Mouse (Mus musculus): Measurements from ENCODE around the gene Akt3.
A peak's percentile ranks its signal among the peaks of the same experiment; 100 is the strongest.

The Akt3 gene

DNA sequence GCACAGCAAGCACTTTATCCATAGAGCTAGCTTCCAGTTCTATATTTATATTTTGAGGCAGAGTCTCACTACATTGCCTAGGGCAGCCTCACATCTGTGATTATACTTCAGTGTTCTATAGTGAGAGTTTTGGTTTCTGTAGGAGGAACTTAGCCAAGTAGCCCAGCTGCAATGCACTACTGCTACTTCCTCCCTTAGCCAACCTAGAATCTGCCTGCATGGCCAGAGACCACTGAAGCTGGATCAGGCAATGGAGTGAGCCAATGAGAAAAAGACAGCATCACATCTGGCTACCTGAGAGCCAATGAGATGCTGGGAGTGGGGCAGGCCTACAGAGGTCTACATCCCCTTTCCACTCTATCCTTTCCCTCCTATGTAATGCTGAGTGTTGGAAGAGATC, 192.3 kb downstream of the Akt3 start:
- ATAC-seq (ENCODE audit: insufficient number of reproducible peaks, low FRiP score, low TSS enrichment): no peak

DNA sequence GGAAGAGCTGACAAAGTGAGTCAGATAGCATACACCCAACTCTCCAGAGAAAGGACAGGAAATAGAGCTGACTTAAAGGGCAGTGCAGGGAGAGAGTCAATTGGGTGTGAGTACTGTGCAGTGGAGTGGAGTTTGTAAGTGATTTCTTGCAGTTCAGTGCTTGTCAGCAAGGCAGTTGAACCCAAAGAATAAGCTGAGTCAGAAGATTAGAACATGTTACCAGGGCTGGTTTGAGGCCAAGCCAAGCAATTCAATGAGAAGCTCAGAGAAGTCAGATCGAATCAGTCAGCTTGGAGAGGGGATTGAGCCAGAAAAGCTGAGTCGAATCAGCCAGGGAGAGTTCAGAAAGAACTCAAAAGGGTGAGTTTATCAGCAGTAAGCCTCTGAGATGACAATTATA, 196.2 kb downstream of the Akt3 start:
- ATAC-seq (ENCODE audit: insufficient number of reproducible peaks, low FRiP score, low TSS enrichment): no peak

DNA sequence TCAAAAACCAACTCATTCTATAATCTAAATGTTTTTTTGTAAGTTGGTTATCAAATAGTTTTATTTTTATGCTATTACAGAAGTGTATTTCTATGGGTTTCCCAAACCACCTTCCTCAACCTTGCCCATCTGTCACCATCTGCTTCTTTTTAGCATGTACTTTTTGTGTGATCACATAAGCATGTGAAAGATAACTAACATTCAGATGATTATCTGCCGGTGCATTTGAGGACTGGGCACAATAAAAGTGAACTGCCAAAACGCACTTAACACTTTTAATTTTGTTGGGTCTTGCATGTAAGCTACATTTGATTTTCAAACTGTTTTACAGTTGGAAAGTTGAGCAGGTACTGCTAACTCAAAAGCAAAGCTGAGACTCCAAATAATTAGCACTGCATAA, 203.1 kb downstream of the Akt3 start:
- no peak for ATAC-seq (ENCODE audit: insufficient number of reproducible peaks, low FRiP score, low TSS enrichment)

DNA sequence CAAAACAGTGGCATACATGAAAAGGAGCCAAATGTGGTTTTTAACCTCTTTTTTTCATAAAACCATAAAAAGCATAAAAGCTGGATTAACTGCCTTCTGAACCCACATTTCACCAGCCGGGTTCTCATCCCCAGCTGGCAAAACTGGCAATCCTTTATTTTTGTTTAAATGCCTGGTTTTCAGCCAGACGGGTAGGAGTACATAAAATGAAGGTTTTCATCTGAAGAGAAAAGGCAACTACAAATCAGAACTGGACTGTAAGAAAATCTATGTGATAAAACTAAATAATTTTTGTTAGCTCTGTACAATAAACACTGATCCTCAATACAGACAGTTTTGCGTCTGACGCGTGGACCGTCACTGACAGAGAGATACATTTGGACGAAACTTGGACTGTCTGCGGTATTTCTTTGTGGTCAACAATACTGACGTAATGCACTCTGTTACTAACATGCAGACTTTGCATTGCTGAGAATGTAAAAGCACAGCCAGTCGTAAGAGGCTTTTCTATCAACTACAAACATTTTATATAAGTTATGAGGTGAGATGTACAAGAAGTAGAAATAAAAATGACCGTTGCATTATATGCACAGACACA, 206.5 kb downstream of the Akt3 start:
- no peak for ATAC-seq (ENCODE audit: insufficient number of reproducible peaks, low FRiP score, low TSS enrichment)

DNA sequence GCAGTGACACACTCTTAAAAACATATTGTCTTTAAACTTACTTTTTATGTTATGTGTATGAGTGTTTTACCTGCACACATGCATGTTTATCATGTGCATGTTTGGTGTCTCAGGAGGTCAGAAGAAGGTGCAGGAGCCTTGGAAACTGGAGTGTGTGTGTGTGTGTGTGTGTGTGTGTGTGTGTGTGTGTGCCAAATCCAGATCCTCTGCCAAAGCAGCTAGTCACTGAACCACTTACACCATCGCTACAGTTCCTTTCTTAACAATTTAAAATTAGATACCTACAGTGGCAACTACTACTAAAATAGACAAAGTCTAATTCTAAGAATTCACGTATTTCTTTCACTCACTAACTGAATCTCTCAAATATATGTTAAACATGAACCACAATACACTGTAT, 209.2 kb downstream of the Akt3 start:
- no peak for ATAC-seq (ENCODE audit: insufficient number of reproducible peaks, low FRiP score, low TSS enrichment)

DNA sequence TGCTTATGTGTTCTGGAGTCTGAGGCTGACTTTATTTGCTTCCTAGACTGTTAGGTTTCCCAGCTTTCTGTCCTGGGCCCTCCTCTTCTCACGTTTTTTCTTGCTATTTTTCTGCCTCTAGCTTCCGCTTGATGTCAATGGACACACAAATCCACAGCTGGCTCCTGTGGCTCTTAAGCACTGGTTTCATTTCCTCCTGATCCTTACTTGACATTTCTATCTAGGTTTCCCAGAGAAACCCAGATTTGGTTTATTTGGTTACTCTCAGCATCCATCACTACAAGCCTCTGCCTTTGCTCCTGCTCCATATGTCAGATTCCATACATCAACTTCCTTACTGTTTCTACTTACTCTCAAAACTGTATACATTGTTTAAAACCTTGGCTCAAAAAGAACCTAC, 211.0 kb downstream of the Akt3 start:
- no peak for ATAC-seq (ENCODE audit: insufficient number of reproducible peaks, low FRiP score, low TSS enrichment)

DNA sequence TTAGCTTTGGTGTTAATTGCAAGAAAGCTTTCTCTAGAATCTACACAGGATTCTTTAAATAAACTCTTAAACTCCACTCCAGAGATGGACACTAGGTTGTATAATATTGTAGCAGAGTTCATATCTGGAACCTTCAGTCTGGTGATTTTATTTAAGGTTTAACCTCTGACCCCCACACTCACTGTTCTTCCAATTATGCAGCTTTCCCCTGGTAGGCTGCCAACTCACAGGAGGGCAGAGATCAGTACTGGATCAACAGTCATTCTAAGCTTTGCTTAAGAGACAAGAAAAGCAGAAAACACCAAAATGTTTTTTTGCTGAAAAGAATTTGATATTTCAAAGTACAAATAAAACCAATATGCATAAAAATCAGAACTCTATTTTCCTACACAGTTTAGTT, 212.1 kb downstream of the Akt3 start:
- ATAC-seq (ENCODE audit: insufficient number of reproducible peaks, low FRiP score, low TSS enrichment): no peak

DNA sequence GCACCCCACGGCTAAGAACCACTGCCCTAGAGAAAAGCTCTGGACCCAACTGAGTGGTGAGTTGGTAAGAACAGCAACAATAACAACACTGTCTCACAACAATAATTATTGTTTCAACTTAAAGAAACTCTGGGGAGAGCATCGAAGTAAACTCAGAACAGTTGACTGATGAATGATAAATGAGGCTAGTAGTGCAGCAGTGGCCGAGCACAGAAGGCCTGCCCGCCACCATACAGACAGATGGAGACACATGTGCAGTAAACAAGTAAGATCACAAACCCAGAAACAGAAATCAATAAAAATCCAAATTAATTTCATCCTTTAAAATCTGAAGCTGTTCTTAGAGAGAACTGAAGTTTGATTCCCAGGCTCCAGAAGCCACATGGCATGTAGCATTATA, 217.9 kb downstream of the Akt3 start:
- no peak for ATAC-seq (ENCODE audit: insufficient number of reproducible peaks, low FRiP score, low TSS enrichment)

DNA sequence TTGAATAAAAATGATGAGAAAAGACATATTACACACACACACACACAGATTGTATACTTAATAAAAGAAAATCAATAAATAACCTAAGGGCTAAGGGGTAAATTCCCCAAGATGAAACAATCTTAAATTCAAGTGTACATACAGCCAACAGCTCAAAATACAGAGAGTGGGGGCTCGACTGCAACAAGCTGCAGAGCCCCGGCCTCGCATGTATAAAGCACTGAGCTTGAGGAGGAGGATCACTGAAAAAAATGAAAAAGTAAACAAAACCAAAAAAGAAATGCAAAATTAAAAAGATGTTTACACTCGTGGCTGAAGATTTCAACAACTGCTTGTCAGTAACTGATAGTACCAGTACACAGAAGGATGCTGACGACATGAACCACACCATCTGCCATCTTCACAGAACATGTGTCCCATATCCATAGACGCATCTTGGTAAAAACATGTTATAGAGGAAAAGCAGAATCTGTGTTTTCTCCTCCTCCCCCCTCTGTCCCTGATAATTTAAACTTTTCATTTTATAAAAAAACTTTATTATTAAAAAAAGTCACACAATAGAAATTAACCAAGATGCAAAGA, 218.8 kb downstream of the Akt3 start:
- no peak for ATAC-seq (ENCODE audit: insufficient number of reproducible peaks, low FRiP score, low TSS enrichment)

DNA sequence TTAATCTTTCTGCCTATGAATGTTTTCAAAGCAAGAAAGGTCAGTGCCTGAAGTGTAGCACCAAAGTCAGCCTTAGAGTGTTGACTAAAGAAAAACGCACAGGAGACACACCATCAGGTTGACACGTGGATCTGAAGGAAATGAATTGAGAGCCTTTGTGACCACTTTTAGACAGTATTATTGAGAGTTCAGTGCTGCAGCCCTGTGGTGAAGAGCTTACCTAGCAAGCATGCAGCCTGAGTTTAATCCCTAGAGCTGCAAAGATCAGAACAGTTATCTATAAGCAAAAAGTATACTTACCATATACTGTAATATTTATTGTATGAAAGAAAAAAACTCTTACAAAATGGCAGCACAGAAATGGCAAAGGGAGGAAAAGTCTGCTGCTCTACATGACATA, 219.6 kb downstream of the Akt3 start:
- no peak for ATAC-seq (ENCODE audit: insufficient number of reproducible peaks, low FRiP score, low TSS enrichment)

DNA sequence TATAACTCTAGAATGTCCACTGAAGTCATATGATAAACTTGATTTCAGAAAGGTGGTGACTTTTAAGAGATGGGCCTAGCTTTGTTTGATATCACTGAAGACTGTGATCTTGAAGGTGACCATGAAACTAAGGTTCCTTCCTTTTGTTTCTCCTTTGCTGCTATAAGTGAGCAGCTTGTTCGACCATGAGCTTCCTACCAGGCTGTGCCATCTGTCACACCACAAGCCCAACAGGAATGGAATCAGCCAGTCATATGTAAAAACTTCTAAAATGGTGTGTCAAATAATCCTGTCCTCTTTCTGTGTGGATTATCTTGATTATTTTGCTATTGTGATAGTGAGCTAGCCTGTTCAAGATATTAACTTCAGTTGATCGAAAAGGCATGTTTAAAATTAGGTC, 222.5 kb downstream of the Akt3 start:
- peak; percentile 81; the same call in 1 of the 2 replicates for ATAC-seq (ENCODE audit: insufficient number of reproducible peaks, low FRiP score, low TSS enrichment)

DNA sequence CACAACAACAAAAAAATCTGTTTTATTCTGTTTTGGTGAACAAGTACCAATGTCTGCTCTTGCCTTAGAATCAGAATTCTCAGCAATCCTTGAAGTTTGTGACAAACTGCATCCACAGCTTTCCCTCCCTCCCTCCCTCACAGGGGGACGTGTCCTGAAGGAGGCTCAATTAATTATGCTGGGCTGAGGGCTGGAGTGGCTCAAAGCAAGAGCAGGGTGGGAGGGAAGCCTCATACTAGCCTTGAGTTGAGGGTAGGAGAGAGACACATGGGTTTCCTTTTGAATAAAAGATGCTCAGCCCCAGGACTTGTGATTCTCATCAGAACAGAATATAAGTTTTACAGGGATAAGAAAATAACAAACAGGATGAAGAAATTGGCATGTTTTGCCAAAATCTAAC, 225.8 kb downstream of the Akt3 start:
- ATAC-seq (ENCODE audit: insufficient number of reproducible peaks, low FRiP score, low TSS enrichment): no peak

DNA sequence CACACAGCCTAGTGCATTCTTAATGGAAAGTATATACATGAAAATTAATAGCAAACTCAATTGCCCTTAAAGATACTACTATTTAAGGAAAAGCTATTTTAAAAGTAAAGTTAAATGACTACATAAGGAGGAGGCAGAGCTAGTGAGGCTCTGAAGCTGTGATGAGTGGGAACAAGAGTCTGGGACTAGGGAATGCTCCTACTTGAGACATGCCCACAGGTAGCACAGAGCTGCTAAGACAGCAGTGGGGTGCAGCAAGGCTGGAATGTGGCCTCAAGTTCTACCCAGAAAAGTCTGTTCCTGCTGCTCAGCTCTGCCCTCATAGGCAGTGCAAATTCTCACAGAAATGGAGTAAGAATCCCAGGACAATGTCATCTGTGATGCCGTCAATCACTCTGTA, 226.8 kb downstream of the Akt3 start:
- ATAC-seq (ENCODE audit: insufficient number of reproducible peaks, low FRiP score, low TSS enrichment): no peak

DNA sequence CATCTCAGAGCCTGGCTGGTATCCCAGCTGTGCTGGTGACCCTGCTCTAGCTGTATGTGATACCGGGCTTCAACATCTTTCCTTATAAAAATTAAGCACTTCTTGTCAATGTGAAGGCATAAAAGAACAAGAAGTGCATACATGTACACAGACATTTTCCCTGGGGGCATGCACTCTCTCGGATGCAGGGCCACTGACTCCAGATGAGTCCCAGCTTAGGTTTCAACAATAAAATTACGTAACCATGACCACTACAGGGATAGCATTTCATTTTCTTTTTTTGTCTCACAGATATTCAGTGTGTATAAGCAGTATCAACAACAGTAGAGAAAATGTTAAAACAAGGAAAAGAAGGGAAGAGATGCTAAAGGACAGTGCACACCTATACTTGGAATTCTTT, 227.3 kb downstream of the Akt3 start:
- no peak for ATAC-seq (ENCODE audit: insufficient number of reproducible peaks, low FRiP score, low TSS enrichment)

DNA sequence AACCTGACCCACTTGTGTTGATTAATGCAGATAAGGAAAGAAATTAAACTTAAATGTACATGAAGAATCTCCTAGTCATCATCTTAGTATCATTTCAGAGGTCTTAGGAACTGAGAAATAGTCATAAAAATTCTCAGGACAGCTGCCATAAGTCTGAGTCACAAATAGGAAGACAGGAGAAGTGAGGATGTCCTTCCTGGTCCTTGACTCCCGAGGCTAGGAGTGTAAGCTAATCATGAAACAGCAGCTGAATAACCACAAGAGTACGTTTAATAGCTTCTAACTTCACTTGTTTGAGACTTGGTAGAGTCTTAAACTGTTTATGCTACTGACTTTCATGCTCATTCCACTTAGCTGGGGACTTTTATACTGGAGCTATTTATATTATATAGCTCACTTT, 229.0 kb downstream of the Akt3 start:
- no peak for ATAC-seq (ENCODE audit: insufficient number of reproducible peaks, low FRiP score, low TSS enrichment)

DNA sequence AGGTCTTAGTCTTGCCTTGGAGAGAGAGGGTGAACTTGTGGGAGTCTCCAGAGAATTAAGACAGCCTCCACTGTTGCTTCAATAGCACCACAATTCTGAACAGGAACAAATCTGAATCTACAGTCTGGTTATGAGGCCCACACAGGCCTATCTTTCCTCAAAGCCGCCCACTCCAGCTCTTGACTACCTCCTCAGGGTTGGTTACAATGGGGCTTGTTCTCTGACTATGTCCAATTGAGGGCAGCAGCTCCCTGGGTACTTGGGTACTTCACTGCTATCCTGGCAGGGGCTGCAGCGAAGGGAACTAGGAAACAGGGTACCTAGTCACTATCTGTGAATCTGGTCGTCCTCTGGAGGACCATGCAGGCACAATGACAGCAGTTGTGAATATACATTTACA, 230.3 kb downstream of the Akt3 start:
- no peak for ATAC-seq (ENCODE audit: insufficient number of reproducible peaks, low FRiP score, low TSS enrichment)

DNA sequence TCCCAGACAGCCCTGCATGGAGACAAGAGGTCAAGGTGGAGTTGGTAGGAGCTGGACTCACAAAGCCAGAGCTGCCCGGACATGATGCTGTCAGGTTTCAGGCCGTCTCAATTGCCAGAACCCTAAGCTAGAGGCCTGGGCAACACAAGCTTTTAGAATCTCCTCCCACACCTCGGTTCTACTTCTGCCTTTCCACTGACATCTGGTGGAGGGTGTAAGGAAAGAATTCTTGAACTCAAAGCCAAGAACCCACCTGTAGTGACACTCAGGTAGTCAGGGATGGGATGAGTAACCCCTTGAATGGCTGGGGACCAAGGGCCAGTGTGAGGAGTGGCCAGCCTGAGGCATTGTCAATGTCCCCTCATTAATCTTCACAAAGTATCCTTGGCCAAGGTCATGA, 235.3 kb downstream of the Akt3 start:
- no peak for ATAC-seq (ENCODE audit: insufficient number of reproducible peaks, low FRiP score, low TSS enrichment)

DNA sequence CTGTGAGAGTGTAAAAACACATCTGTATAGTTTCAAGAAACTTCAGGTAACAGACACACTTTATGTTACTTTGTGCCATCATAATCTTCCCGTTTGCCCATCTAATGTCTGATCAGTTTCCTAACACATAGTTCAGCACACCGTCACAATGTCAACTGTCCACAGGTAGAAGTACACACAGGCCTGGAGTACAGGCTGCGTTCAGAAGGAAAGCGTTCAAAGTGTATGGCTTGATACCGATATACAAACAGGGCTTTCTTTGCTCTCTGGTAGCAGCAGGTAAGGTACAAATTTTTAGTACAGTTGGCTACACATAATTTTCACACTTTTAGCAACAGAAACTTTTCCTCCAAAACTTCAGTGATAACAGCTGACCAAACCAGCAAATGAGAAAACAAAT, 238.3 kb downstream of the Akt3 start:
- ATAC-seq (ENCODE audit: insufficient number of reproducible peaks, low FRiP score, low TSS enrichment): no peak

DNA sequence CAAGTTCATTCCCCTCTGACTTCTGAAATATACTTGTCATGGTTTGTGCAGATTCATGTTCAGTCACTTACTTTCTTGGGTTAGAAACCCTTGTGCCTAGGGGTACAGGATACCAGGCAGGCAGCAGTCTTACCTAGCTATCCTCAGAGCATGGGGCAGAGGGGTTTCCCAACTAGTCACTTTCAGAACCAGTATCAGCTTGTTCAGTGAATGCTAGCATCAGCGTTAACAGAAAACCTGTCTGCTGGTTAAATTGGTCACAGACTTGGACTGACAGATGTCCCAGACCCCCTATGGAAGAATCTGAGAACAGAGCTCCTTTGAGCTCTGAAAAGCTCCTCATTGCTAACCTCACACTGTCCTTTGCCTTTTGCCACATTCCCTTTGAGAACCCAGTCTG, 239.3 kb downstream of the Akt3 start:
- ATAC-seq (ENCODE audit: insufficient number of reproducible peaks, low FRiP score, low TSS enrichment): no peak

DNA sequence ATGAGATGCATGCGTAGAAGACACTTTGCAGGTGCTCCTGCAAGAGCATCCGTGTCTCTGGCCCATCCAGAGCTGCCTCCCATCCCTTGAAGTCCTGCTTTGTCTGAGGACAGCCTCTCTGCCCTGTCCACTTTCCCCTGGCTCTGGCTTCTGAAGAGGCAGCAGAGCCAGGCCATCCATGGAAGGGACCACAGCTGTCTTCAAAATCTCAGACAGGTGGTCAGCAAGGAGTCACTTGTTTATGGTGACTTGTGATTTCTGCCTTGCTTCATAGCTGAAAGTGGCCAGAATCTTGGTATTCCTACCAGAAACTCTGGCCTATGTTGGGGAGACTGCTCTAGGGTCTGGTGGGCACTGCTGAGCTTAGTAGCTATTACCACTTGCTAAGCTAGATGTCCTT, 241.3 kb downstream of the Akt3 start:
- ATAC-seq (ENCODE audit: insufficient number of reproducible peaks, low FRiP score, low TSS enrichment): no peak

DNA sequence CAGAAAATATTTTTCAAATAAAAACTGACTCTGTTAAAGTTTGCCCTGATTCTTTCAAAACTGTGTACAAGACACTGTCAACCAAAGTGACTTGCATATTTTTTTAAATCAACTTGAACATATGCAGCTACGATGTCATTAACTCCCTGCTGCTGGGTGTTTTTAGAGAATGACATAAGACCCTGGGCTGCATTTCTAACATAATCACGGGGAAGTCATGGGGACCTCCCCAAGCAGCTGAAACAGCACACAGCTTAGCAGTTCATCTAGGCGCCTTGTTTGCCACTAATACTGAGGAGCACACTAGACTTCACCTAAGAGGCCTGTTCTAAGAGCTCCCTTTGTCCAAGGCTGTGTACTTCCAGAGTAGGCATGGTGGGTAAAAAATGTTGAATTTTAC, 242.1 kb downstream of the Akt3 start:
- no peak for ATAC-seq (ENCODE audit: insufficient number of reproducible peaks, low FRiP score, low TSS enrichment)

DNA sequence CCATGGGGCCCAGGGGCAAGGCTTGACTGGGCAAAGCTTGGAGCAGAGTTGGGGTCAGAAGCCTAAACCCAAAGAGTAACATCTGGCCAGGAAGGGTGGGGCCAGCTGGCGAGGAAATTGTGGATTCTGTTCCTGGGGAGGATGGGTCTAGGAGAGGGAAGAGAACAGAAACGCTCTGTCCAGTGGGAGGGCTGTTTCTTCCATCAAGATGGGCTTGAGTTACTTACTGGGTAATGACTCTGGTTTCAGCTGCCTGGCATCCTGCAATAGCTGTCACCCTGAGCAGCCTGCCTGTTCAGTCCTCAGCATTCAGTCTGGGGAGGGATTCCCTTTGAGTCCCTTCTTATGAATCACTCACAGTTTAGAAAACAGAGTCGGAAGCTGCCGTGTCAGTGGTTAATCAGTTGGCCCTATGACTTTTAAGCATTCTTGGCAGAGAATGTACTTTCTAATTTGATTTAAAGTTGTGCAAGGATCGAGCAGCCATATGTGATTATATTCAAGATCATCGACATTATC, 243.0 kb downstream of the Akt3 start:
- no peak for ATAC-seq (ENCODE audit: insufficient number of reproducible peaks, low FRiP score, low TSS enrichment)

DNA sequence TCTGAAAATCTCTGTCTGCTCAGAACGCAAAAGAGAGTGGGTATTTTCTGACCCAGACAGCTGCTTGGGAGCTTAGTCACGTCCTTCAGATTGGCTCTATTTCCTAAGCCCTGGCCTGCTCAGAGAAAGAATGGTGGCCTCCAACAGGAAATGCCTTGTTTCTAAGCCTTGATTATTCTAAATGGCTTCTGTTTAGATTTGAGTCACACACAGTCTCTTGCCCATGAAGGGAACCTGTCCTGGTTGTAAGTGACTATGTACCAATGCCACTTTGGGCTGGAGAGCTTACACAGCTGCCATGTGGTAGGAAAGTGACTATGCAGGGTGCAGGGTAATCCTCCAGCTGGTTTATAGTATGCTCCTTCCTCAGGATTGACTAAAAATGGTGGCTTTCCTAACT, 243.7 kb downstream of the Akt3 start:
- no peak for ATAC-seq (ENCODE audit: insufficient number of reproducible peaks, low FRiP score, low TSS enrichment)

Data from cerebellum, adult (tissue).